Mouse (Mus musculus): ENCODE data around the gene Syn3. TPM values are rescaled to one million over a fixed set of nuclear protein-coding genes. Genes with fewer than 3 reads are reported as not detected.
A peak's percentile ranks its signal among the peaks of the same experiment; 100 is the strongest.
"Not testable (repeated sequence)": the region's sequence is repeated elsewhere in the genome, so short reads cannot be mapped to it uniquely, and the experiment has no call there.

The Syn3 gene
- polyA plus RNA-seq, 1 experiment: 3.3 TPM

GRCm38 (mm10) chr10:86381922-86382260 lies 116.8 kb downstream of the Syn3 start:
- Histone ChIP-seq H3K4me1 (ENCODE audit: control insufficient read depth, insufficient read depth, low read length) (peaks cover 1% of the 10 kb centered on the region; the same call in 1 of the 2 replicates), H3K36me3 (ENCODE audit: control insufficient read depth, insufficient read depth, low read length) (no peaks in the 10 kb centered on the region), H3K27me3 (replicated peaks; ENCODE audit: control insufficient read depth, insufficient read depth, low read length) (no peaks in the 10 kb centered on the region), H3K27ac (ENCODE audit: insufficient read depth, low read depth, low read length) (no peak overlapping the region), H3K4me3 (ENCODE audit: insufficient read depth, low read depth, low read length) (no peak overlapping the region)
- TF ChIP-seq POLR2A (IDR thresholded peaks at IDR 0.05; ENCODE audit: low read depth, low read length) (no peak), CTCF (conservative IDR thresholded peaks at IDR 0.05; ENCODE audit: insufficient read depth, insufficient read length, low read depth, low read length) (no peak)
- DNase-seq: no peak
- WGBS: 72% methylated on average over 2 of the region's 2 CpGs

GRCm38 (mm10) chr10:86381150-86381921 lies 117.4 kb downstream of the Syn3 start:
- no peak for DNase-seq
- 86% methylated on average over 9 of the region's 9 CpGs for WGBS
- Histone ChIP-seq H3K4me3 (ENCODE audit: insufficient read depth, low read depth, low read length) (no peak overlapping the region), H3K36me3 (ENCODE audit: control insufficient read depth, insufficient read depth, low read length) (no peaks in the 10 kb centered on the region), H3K27me3 (replicated peaks; ENCODE audit: control insufficient read depth, insufficient read depth, low read length) (no peaks in the 10 kb centered on the region), H3K27ac (ENCODE audit: insufficient read depth, low read depth, low read length) (no peak overlapping the region), H3K4me1 (ENCODE audit: control insufficient read depth, insufficient read depth, low read length) (no peaks in the 10 kb centered on the region)
- no peak for TF ChIP-seq POLR2A (IDR thresholded peaks at IDR 0.05; ENCODE audit: low read depth, low read length)
- TF ChIP-seq CTCF (conservative IDR thresholded peaks at IDR 0.05; ENCODE audit: insufficient read depth, insufficient read length, low read depth, low read length): no peak

GRCm38 (mm10) chr10:86380626-86381025 lies 118.1 kb downstream of the Syn3 start:
- no peak for DNase-seq
- H3K4me3 ChIP-seq (ENCODE audit: insufficient read depth, low read depth, low read length): no peak overlapping the region
- TF ChIP-seq POLR2A (IDR thresholded peaks at IDR 0.05; ENCODE audit: low read depth, low read length): no peak
- no peak for TF ChIP-seq CTCF (conservative IDR thresholded peaks at IDR 0.05; ENCODE audit: insufficient read depth, insufficient read length, low read depth, low read length)
- no peaks in the 10 kb centered on the region for H3K36me3 ChIP-seq (ENCODE audit: control insufficient read depth, insufficient read depth, low read length)
- WGBS: 73% methylated on average over 2 of the region's 2 CpGs
- H3K27me3 ChIP-seq (replicated peaks; ENCODE audit: control insufficient read depth, insufficient read depth, low read length): no peaks in the 10 kb centered on the region
- no peak overlapping the region for H3K27ac ChIP-seq (ENCODE audit: insufficient read depth, low read depth, low read length)
- no peaks in the 10 kb centered on the region for H3K4me1 ChIP-seq (ENCODE audit: control insufficient read depth, insufficient read depth, low read length)

GRCm38 (mm10) chr10:86378803-86379202 lies 119.9 kb downstream of the Syn3 start:
- WGBS: 65% methylated on average over 2 of the region's 2 CpGs
- H3K27ac ChIP-seq (ENCODE audit: insufficient read depth, low read depth, low read length); H3K36me3 ChIP-seq (ENCODE audit: control insufficient read depth, insufficient read depth, low read length); H3K4me1 ChIP-seq (ENCODE audit: control insufficient read depth, insufficient read depth, low read length); H3K4me3 ChIP-seq (ENCODE audit: insufficient read depth, low read depth, low read length); DNase-seq; H3K27me3 ChIP-seq (replicated peaks; ENCODE audit: control insufficient read depth, insufficient read depth, low read length): not testable (repeated sequence)

- H3K27me3 ChIP-seq (replicated peaks; ENCODE audit: control insufficient read depth, insufficient read depth, low read length): no peaks in the 10 kb centered on the region
- no peaks in the 10 kb centered on the region for H3K36me3 ChIP-seq (ENCODE audit: control insufficient read depth, insufficient read depth, low read length)
- no peaks in the 10 kb centered on the region for H3K4me1 ChIP-seq (ENCODE audit: control insufficient read depth, insufficient read depth, low read length)
- no peak for DNase-seq
- TF ChIP-seq CTCF (conservative IDR thresholded peaks at IDR 0.05; ENCODE audit: insufficient read depth, insufficient read length, low read depth, low read length) (no peak), POLR2A (IDR thresholded peaks at IDR 0.05; ENCODE audit: low read depth, low read length) (no peak)
- 85% methylated on average over 8 of the region's 8 CpGs for WGBS
- H3K27ac ChIP-seq (ENCODE audit: insufficient read depth, low read depth, low read length): no peak overlapping the region
- no peak overlapping the region for H3K4me3 ChIP-seq (ENCODE audit: insufficient read depth, low read depth, low read length)
Observed at GRCm38 (mm10) chr10:86376392-86377185, 122.1 kb downstream of the Syn3 start.

- WGBS: 53% methylated on average over 11 of the region's 11 CpGs
- DNase-seq: peak; percentile 76
- no peaks in the 10 kb centered on the region for H3K4me1 ChIP-seq (ENCODE audit: control insufficient read depth, insufficient read depth, low read length)
- H3K27ac ChIP-seq (ENCODE audit: insufficient read depth, low read depth, low read length): no peak overlapping the region
- TF ChIP-seq POLR2A (IDR thresholded peaks at IDR 0.05; ENCODE audit: low read depth, low read length) (no peak), CTCF (conservative IDR thresholded peaks at IDR 0.05; ENCODE audit: insufficient read depth, insufficient read length, low read depth, low read length) (no peak)
- H3K36me3 ChIP-seq (ENCODE audit: control insufficient read depth, insufficient read depth, low read length): no peaks in the 10 kb centered on the region
- H3K4me3 ChIP-seq (ENCODE audit: insufficient read depth, low read depth, low read length): no peak overlapping the region
- no peaks in the 10 kb centered on the region for H3K27me3 ChIP-seq (replicated peaks; ENCODE audit: control insufficient read depth, insufficient read depth, low read length)
Observed at GRCm38 (mm10) chr10:86375903-86376302, 122.8 kb downstream of the Syn3 start.

GRCm38 (mm10) chr10:86374061-86374460 lies 124.6 kb downstream of the Syn3 start:
- H3K27me3 ChIP-seq (replicated peaks; ENCODE audit: control insufficient read depth, insufficient read depth, low read length): no peaks in the 10 kb centered on the region
- no peak for DNase-seq
- no peaks in the 10 kb centered on the region for H3K36me3 ChIP-seq (ENCODE audit: control insufficient read depth, insufficient read depth, low read length)
- H3K4me1 ChIP-seq (ENCODE audit: control insufficient read depth, insufficient read depth, low read length): no peaks in the 10 kb centered on the region
- WGBS: 93% methylated on average over 2 of the region's 2 CpGs
- TF ChIP-seq POLR2A (IDR thresholded peaks at IDR 0.05; ENCODE audit: low read depth, low read length) (no peak), CTCF (conservative IDR thresholded peaks at IDR 0.05; ENCODE audit: insufficient read depth, insufficient read length, low read depth, low read length) (no peak)
- H3K4me3 ChIP-seq (ENCODE audit: insufficient read depth, low read depth, low read length): no peak overlapping the region
- H3K27ac ChIP-seq (ENCODE audit: insufficient read depth, low read depth, low read length): no peak overlapping the region
